ENCODE assay signal across 28 mouse cellular contexts in genomic region chr12:99904537-99904936, GRCm38 (mm10).
"Had no signal": no experiment of that assay in that cellular context is flagged by ENCODE, and none has a peak within 500 bp of the region (broad histone marks: within the 10 kb centered on the region; RNA-seq: fewer than 3 reads in every experiment).

No protein-coding gene starts in this region.

- H3K9ac ChIP-seq: forebrain, postnatal 0 days; heart, embryonic 13.5 days; heart, embryonic 15.5 days; hindbrain, embryonic 12.5 days; hindbrain, embryonic 15.5 days; kidney, embryonic 15.5 days; limb, embryonic 13.5 days; limb, embryonic 15.5 days; liver, embryonic 12.5 days; liver, embryonic 14.5 days had no signal

- H3K27me3 ChIP-seq: heart, embryonic 13.5 days; heart, embryonic 15.5 days; hindbrain, embryonic 12.5 days; hindbrain, embryonic 15.5 days; kidney, embryonic 15.5 days; limb, embryonic 13.5 days; limb, embryonic 15.5 days; liver, embryonic 12.5 days had no signal

- ATAC-seq: forebrain, postnatal 0 days; hindbrain, postnatal 0 days; intestine, embryonic 16.5 days; liver, embryonic 12.5 days had no signal

- H3K4me2 ChIP-seq: heart, embryonic 11.5 days; heart, embryonic 13.5 days; heart, embryonic 15.5 days; hindbrain, embryonic 12.5 days; hindbrain, embryonic 15.5 days; kidney, embryonic 15.5 days; limb, embryonic 13.5 days; limb, embryonic 15.5 days; liver, embryonic 12.5 days had no signal

- H3K9me3 ChIP-seq: heart, embryonic 13.5 days; heart, embryonic 15.5 days; hindbrain, embryonic 12.5 days; hindbrain, embryonic 15.5 days; kidney, embryonic 15.5 days; limb, embryonic 13.5 days; limb, embryonic 15.5 days; liver, embryonic 12.5 days had no signal

- H3K27ac ChIP-seq: heart, adult 2 months; heart, embryonic 13.5 days; heart, embryonic 15.5 days; hindbrain, embryonic 12.5 days; hindbrain, embryonic 15.5 days; hindbrain, postnatal 0 days; kidney, embryonic 15.5 days; kidney, postnatal 0 days; left cerebral cortex, adult 2 months; limb, embryonic 13.5 days; limb, embryonic 15.5 days; liver, embryonic 12.5 days; liver, embryonic 14.5 days had no signal

- DNase-seq: forebrain, postnatal 0 days; gastrocnemius, postnatal 14 days; gastrocnemius, postnatal 36 days; heart, adult 11 months; heart, adult 2 months; heart, postnatal 14 days; heart, postnatal 36 days; kidney, adult 11 months; kidney, adult 2 months; kidney, adult 9 months; kidney, postnatal 14 days; kidney, postnatal 36 days; layer of hippocampus, adult 9-11 months; layer of hippocampus, postnatal 36 days had no signal

- H3K4me1 ChIP-seq: hindbrain, embryonic 12.5 days; hindbrain, embryonic 15.5 days; kidney, embryonic 15.5 days; limb, embryonic 13.5 days; limb, embryonic 15.5 days; liver, embryonic 12.5 days had no signal

- H3K4me3 ChIP-seq: heart, adult 2 months; heart, embryonic 13.5 days; heart, embryonic 15.5 days; hindbrain, embryonic 12.5 days; hindbrain, embryonic 15.5 days; kidney, embryonic 15.5 days; left cerebral cortex, adult 2 months; limb, embryonic 13.5 days; limb, embryonic 15.5 days; liver, embryonic 12.5 days had no signal
